Mouse (Mus musculus): ENCODE data around the gene Kcnk5.
A peak's percentile ranks its signal among the peaks of the same experiment; 100 is the strongest.

Gene Kcnk5

GRCm38 (mm10) chr14:20162686-20163085 is 18.9 kb downstream of the Kcnk5 start:
- DNase-seq: no peak

GRCm38 (mm10) chr14:20158727-20159681 is 22.6 kb downstream of the Kcnk5 start:
- no peak for DNase-seq

- no peak for DNase-seq
Observed at GRCm38 (mm10) chr14:20157595-20157994, 24.0 kb downstream of the Kcnk5 start.

DNA sequence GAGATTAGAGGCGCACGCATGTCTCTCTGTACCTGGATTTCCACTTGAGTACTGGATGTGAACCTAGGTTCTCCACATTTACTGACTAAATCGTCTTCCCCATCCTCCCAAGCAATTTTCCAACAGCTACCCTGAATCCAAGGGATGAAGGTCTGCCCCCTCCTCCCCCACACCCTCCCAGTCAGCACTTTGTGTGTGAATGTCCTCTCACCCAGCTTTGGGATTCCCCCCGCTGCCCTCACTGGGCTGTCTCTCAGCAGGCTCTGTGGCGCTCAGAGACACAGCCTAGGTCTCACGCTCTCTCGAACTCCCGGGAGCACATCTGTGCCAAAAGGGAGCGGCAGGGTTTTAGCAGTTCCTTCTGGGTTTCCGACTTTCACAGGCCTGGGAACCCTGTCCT is 25.9 kb downstream of the Kcnk5 start:
- DNase-seq: no peak

- no peak for DNase-seq
Observed at GRCm38 (mm10) chr14:20154937-20155336, 26.7 kb downstream of the Kcnk5 start.

GRCm38 (mm10) chr14:20154245-20154644 is 27.4 kb downstream of the Kcnk5 start:
- DNase-seq: no peak

DNA sequence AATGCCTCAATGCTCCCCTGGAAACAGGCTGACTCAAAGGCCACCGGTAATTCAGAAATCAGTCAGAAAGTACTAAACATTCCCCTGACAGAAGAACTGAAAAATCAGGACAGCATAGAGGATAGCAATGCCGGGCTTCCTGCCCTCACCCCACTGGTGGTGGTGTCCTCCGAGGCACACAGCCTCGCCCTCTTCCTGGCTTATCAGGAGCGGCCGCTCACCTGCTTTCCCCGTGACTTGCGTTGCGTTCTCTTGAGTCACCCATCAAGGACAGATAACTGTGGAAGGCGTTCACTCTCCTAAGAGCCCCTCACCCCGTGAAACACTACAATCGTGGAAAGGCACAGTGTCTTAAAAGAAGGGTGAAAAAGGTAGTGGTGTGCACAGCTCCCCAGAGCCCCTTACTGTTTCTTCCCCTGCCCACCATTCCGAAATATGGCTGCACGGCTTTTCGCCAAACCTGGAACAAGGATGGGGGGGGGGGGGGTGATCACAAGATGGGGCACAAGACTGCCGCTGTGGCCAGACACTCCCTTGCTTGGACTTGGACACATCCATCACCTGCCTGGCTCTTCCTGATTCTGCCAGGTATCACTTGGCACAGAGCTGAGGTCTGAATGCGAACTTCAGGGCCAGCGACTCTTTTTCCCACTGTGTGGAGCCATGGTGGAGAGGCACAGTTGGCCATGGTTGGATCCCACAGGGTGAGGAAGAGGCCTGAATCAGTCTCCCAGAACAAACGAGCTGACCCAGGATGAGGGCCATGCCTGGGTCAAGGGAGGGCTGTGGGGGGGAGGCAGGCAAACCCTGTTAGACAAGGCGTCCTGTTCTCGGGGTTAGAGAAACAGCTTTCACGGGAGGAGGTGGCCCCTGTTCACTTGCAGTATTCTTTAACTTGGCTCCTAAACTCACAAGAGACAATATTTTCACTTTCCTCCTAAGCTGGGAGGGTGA is 32.2 kb downstream of the Kcnk5 start:
- no peak for DNase-seq

DNA sequence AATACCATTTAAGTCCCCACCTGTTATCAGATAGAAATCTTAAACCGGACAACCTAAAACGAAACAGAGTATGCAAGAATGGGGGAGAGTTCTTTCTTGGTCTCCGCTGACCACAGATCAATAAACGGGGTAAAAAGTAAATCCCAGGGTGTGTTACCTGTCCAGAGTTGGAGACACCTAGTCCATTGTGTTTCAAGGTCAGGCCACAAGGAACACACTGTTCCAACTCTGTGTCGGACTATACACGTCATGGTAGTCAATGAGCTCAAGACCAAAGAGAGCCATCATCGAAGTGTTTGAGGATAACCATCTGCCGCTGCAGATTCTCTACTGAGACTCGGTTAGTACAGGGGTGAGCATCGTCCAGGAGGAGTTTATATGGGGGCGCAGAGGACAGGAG is 33.1 kb downstream of the Kcnk5 start:
- no peak for DNase-seq

DNA sequence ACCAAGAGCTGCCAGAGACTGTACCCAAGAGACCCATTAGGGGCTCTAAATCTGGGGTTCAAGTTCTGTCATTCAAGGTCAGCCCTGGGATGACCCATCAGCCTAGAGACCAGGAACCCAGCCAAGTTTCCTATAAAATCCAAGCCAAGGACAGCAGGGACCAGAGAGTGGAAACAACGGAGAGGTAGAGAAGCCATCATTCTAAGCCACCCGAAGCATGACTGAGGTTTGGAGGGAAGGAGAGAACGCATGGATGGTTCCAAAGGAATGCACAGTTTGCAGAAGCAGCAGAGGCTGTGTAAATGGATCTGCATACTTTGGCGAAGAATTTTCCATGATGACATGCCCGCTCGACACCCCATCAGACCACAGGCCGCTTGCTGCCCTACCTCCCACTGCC is 33.8 kb downstream of the Kcnk5 start:
- DNase-seq: no peak

DNA sequence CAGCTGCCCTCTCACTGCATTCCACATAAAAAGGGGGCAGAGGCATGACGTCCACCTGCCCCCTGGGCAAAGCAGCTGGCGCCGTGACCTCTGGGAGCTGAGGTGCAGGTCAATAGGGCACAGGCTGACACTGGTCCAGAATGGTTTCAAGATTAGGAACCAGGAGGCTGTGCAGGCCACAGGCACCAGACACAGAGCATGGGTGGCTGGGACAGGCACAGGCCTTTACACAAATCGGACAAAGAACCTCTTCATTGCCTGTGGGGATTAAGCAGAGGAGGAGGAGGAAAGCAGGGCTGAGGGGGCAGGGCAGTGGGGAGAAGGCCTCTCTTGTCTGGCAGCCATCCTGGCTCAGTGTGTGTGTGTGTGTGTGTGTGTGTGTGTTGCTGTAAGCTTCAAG is 37.5 kb downstream of the Kcnk5 start:
- no peak for DNase-seq

DNA sequence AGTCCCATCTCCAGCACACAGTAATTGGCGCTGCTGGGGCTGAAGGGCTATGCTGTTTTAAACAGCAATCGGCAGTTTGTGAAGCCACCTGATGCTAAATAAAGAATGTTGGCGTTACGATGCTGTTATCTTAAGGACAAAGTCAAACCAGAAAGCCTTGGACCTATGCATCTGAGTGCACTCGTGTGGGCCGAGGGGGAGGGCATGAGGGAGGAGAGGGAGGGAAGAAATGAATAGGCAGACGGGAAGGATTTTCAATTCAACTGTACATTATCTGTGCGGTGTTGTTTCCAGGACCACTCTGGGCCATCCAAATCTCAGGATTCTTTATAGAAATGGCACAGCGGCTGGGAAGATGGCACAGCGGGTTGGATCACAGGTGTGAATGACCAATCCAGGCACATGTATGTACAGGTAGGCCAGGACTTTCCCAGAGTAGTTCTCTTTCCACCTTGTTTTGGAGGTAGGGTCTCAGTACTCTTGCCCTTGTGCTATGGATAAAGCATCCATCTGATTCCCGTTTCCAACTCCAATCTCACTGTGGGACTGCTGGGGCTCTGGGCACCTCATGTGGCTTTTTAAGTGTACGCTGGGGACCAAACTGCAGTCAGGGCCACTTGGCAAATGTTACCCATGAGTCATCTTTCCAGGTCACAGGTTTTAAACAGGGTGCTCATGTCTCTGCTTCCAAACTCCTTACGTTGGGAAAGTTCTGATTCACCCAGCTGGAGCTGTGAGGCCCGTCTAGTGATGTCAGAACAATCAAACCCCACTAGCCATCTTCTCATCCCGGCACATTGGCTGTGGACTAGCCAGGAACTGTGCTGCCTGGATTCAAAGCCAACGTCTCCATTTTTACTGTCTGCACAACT is 42.9 kb downstream of the Kcnk5 start, which contains the start of gene Saysd1:
TSS of gene Saysd1 (minus strand) at position 51 of the 872 bp plus-strand sequence.
- DNase-seq: no peak

DNA sequence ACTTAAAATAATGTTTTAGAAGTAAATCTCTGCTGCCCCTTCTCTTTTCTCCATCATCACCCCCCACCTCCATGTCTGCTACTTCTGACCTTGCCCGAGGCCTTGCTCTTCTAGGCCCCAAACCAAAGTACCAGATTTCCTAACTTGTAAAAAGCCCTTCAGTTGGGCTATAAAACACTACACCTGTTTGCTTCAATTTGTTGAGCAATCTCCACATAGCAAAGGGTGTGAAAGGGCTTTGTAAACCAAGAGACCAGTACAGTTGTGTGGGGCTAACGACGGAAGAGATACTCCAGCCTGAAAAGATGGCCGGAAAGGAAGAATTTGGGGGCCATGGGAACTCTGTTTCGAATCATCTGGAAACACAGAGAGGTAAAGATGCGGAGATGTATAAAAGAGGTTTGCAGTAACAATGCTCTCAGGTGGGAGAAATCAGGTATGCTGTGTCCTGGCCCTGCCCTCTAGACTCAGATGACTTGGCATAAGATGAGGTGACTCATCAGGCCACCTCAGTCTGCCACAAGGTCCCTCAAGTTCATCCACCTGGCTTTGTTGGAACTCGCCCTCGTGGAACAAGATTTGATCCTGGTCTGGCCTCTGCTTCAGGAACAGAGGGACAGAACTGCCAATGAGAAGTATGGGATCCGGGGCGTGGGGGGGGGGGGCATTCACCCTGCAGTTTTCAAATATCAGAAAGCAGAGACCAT is 46.5 kb downstream of the Kcnk5 start:
- no peak for DNase-seq

DNA sequence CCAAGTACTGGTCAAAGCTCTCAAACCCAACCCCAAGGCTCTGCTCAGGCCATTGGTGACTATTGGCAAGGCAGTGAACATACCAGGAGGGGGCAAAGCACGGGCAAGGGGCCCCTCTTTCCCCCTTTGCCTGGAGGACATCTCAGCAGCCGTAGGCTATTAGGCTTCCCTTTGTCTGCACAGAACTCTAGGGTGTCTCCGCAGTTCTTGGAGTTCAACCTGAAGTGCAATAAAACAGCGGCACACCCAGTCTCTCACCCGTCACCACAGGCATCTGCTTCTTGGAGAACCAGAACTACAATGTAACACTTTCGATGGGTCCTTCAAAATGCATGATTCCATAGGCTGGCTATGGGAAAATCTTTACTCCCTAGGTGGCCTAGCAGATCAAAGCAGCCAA is 53.4 kb downstream of the Kcnk5 start:
- DNase-seq: no peak

DNA sequence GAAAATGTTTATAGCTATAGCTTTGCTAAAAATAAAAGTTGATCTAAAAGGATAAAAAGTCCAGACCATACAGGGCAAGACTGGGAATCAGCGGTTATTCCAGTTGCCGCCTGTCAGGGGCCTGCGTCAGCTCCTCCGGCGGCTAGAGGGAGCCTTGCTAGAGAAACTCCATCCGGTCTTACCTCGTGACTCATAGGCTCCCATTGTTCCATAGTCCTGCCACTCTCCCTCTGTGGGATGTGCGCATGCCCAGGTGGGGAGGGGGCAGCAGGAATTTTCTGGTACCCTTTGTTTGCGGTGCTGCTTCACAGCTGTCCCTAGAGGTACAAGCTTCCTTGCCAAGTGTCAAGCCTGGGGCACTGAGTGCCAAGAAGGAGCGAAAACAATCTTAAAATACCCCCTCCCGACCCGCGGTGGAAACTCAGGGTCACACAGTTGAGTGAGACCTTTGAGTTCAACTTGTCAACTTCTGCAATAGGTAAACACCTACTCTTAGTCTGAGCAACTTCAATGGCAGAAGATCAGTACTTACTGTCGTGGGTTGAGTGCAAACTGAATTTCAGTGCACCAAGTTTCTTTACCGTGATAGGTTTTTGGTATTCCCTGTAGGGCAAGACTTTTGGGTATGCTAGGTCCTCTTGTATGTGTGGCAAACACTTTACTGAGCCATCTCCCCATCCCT is 54.1 kb downstream of the Kcnk5 start:
- no peak for DNase-seq

- DNase-seq: no peak
Observed at GRCm38 (mm10) chr14:20120868-20121267, 60.7 kb downstream of the Kcnk5 start.

DNA sequence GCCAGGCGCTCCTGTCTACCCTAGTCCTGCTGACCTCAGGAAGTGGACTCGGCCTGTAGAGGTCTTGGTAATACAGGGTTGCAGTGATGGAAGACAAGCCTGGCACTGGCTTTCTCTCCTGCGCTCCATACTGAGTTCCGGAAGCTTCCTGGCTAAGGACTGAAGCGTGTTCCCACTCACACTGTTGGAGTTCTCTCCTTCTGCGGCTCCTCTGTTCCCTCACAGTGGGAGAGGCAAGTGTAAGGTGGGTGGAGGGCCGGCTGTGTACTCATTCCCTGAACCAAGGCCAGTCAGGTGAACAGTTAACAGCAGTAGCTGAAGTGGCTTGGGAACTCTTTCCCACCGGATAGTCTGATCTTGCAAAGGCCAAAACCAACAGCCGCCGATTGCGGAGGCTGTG is 61.6 kb downstream of the Kcnk5 start:
- no peak for DNase-seq

DNA sequence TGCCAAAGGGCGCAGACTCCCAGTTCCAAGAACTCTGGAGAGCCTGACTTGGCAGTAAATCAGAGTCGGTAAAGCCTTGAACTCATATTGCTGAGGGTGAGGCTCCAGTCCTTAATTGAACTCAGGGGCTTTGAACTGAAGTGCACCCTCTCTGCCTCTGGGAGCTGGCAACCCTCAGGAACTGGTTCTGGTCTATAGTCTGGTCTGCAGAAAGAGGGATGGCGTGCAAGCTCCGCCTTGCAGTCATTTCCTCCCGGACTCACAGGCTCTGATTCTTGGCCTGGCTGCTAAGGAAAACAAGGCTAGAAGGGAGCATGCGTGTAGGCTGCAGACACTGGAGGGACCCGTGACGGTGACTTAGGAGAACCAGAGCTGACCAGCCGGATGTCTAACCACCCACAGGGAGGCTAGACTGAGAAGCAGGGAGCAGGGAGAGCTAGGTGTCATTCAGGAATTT is 65.4 kb downstream of the Kcnk5 start:
- no peak for DNase-seq

GRCm38 (mm10) chr14:20114951-20115350 is 66.7 kb downstream of the Kcnk5 start:
- DNase-seq: no peak

GRCm38 (mm10) chr14:20113964-20114363 is 67.6 kb downstream of the Kcnk5 start:
- DNase-seq: peak; percentile 69 to 70

- DNase-seq: no peak
Observed at GRCm38 (mm10) chr14:20113189-20113961, 68.2 kb downstream of the Kcnk5 start.

All from cerebellum, postnatal 36 days (tissue).